Mouse (Mus musculus) heart, postnatal 0 days (tissue): ENCODE measurements around the gene Syne2.

Experiments used
- CTCF ChIP-seq: IDR thresholded peaks from 2 replicates; pipeline ENCODE4 v1.5.1; 2016; ENCODE audit warnings: antibody characterized with exemption, control low read depth, low read depth
- EP300 ChIP-seq: IDR thresholded peaks from 2 replicates; pipeline ENCODE4 v1.6.1; 2016; ENCODE audit warnings: antibody characterized with exemption, low read depth

DNA sequence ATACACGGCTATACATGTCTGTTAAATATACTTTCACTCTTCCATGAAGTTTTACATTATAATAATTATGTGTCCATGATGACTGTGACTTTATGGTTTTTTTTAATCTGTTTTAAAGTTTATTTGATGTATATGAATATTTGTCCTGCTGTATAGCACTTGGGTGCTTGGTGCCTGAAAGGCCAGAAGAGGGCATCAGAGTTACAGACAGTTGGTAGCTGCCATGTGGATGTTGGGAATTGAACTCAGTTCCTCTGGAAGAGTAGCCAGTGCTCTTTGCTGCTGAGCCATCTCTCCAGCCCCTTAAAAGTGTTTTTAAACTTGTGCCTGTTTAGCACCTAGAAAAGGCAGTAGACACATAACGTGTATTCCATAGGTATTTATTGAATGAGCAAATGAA, 21.4 kb upstream of the Syne2 start:
- peak; percentile 65 for TF ChIP-seq CTCF
- TF ChIP-seq EP300: no peak
